Mouse (Mus musculus) forebrain, embryonic 16.5 days (tissue): ENCODE results near the gene Micall1. TPM values are rescaled to one million over a fixed set of nuclear protein-coding genes. Genes with fewer than 3 reads are reported as not detected.

Experiments used
- ATAC-seq: fragments of 200-750 bp; cut with Nextera tagmentation; 2 replicates; pipeline ENCODE4 v1.8.0; 2017; ENCODE audit warnings: mild to moderate bottlenecking, moderate library complexity
- H3K27ac ChIP-seq: fragments of 300-500 bp; sonication (generic); 2 replicates; pipeline ENCODE4 v1.5.1; 2014; ENCODE audit warnings: low read length, control low read depth
- H3K27me3 ChIP-seq: fragments of 300-500 bp; sonication (generic); replicated peaks from 2 replicates; pipeline ENCODE4 v1.6.1; 2014; ENCODE audit warnings: low read length; ENCODE audit not compliant: control insufficient read depth, insufficient read depth
- H3K36me3 ChIP-seq: fragments of 300-500 bp; sonication (generic); 2 replicates; pipeline ENCODE4 v1.6.1; 2014; ENCODE audit not compliant: control insufficient read depth, insufficient read depth
- H3K4me1 ChIP-seq: fragments of 300-500 bp; sonication (generic); replicated peaks from 2 replicates; pipeline ENCODE4 v1.6.1; 2014; ENCODE audit warnings: low read length; ENCODE audit not compliant: control insufficient read depth, insufficient read depth
- H3K4me2 ChIP-seq: fragments of 300-500 bp; sonication (generic); 2 replicates; pipeline ENCODE4 v1.6.1; 2014; ENCODE audit warnings: mild to moderate bottlenecking, low read length, control low read depth
- H3K4me3 ChIP-seq: fragments of 300-500 bp; sonication (generic); replicated peaks from 2 replicates; pipeline ENCODE4 v1.5.1; 2014; ENCODE audit warnings: mild to moderate bottlenecking, low read length, control low read depth
- H3K9ac ChIP-seq: fragments of 300-500 bp; sonication (generic); replicated peaks from 2 replicates; pipeline ENCODE4 v1.6.1; 2014; ENCODE audit warnings: low read depth, low read length, control low read depth
- H3K9me3 ChIP-seq: fragments of 300-500 bp; sonication (generic); 2 replicates; pipeline ENCODE4 v1.6.1; 2016; ENCODE audit warnings: low read length; ENCODE audit not compliant: control insufficient read depth
- whole genome bisulfite sequencing: fragments of 180-500 bp; shearing (Covaris S2); extraction: QIAGEN DNeasy Blood & Tissue Kit; methylation state at CpG from one replicate; pipeline ENCODE4 v1.1.7; 2014; 5-methylcytosine and 5-hydroxymethylcytosine counted together
- polyA plus RNA-seq: library from polyadenylated mRNA; unstranded; fragments of >200 nt; fragmentation: Nextera tagmentation; extraction: Ambion mirVana; gene quantifications from 2 replicates; pipeline ENCODE4 v1.2.1, GENCODE M21; 2015

The Micall1 gene
- polyA plus RNA-seq, 1 experiment from 2014 or later, result 10.0 TPM

DNA sequence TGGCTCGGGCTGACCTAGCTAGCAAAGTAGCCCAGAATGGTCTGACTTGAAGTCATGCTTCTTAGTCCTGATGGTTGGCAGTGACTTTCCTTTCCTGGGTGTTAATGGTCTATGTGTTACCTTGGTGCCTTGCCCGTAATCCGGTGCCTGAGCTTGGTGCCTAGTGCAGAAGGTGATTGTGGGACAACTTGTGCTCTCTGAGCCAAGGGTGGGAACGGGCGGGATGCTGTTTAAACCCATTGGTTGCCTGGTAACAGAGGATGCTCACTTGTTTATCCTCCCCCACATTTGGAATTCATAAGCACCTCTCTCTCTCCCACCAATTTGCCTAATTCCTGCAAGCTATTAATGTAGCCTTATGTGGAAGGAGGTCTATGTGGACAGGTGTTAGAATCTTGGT is 13.2 kb upstream of the Micall1 start:
- no peaks in the 10 kb centered on the region for H3K4me1 ChIP-seq
- H3K9me3 ChIP-seq, result no peaks in the 10 kb centered on the region
- H3K4me3 ChIP-seq, result no peak overlapping the region
- peaks cover 22% of the 10 kb centered on the region for H3K36me3 ChIP-seq
- H3K9ac ChIP-seq, result no peak overlapping the region
- no peak for ATAC-seq
- H3K27me3 ChIP-seq, result no peaks in the 10 kb centered on the region
- H3K27ac ChIP-seq, result no peak overlapping the region
- no peak overlapping the region for H3K4me2 ChIP-seq
- 86% methylated on average over 5 of the region's 5 CpGs for WGBS

DNA sequence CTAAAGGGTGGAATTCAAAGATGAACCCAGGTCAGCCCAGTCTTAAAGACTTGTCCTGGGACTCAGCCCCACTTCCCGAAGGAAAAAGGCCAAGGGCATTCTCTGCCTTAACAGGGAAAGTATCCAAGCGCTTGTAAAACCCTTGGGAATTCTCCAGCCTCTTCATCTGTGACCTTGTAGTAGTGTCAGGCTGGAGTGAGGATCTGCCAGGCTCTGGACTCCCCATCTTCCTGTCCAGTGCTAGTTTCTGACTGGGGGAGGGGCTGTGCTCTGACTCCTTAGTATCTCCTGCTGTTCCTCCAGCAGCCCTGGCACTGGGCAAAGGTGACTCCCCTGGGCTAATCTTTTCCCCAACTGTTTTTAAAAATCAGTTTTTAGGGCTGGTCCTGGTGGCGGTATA is 12.1 kb upstream of the Micall1 start:
- H3K27ac ChIP-seq, result no peak overlapping the region
- ATAC-seq, result no peak
- H3K9ac ChIP-seq, result no peak overlapping the region
- H3K36me3 ChIP-seq, result peaks cover 16% of the 10 kb centered on the region
- WGBS, result 84% methylated on average over 3 of the region's 3 CpGs
- H3K9me3 ChIP-seq, result no peaks in the 10 kb centered on the region
- H3K4me1 ChIP-seq, result no peaks in the 10 kb centered on the region
- no peak overlapping the region for H3K4me2 ChIP-seq
- H3K27me3 ChIP-seq, result no peaks in the 10 kb centered on the region
- H3K4me3 ChIP-seq, result no peak overlapping the region

DNA sequence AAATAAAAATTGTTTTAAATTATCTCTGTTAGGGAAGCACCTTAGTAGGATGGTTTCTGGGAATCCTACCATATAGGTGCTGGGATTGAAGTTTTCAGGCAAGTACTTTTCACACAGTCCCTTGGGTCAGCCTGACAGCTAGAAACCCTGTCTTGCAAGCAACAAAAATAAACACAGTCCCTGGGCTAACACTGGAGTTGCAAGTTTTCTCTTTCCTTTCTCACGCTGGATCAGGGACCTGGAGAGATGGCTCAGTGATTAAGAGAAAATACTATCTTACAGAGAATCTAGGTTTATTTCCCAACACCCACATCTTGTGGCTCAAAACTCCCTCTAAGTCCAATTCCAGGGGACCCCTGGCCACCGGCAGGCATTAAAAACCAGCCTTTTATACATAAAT is 11.6 kb upstream of the Micall1 start:
- Histone ChIP-seq H3K9me3 (no peaks in the 10 kb centered on the region), H3K4me3 (no peak overlapping the region), H3K9ac (no peak overlapping the region), H3K36me3 (peaks cover 14% of the 10 kb centered on the region), H3K27ac (no peak overlapping the region), H3K4me1 (no peaks in the 10 kb centered on the region), H3K4me2 (no peak overlapping the region), H3K27me3 (no peaks in the 10 kb centered on the region)
- ATAC-seq, result no peak
- WGBS, result 51% methylated on average over 2 of the region's 2 CpGs

DNA sequence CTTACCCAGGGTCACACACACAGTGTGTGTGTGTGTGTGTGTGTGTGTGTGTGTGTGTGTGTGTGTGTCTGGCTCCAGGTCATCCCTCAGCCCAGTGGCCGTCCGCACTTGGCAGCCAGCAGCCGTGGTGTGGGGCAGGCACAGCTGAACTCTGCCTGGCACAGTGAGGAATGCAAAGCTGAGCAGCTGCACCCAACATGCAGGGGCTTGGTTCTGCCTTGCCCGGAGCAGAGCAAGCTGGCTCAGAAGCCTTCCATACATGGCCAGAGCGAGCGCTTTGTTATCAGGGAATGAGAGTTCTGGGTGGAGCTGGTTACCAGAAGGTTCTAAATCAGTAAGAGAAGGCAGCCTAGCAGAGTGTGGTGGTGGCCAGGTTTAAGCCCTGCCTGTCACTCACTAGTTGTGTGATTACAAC is 11.1 kb upstream of the Micall1 start:
- Histone ChIP-seq H3K4me1 (no peaks in the 10 kb centered on the region), H3K27me3 (no peaks in the 10 kb centered on the region), H3K4me2 (no peak overlapping the region), H3K9ac (no peak overlapping the region), H3K9me3 (no peaks in the 10 kb centered on the region), H3K27ac (no peak overlapping the region), H3K4me3 (no peak overlapping the region), H3K36me3 (peaks cover 12% of the 10 kb centered on the region)
- WGBS, result 62% methylated on average over 6 of the region's 6 CpGs
- ATAC-seq, result no peak

DNA sequence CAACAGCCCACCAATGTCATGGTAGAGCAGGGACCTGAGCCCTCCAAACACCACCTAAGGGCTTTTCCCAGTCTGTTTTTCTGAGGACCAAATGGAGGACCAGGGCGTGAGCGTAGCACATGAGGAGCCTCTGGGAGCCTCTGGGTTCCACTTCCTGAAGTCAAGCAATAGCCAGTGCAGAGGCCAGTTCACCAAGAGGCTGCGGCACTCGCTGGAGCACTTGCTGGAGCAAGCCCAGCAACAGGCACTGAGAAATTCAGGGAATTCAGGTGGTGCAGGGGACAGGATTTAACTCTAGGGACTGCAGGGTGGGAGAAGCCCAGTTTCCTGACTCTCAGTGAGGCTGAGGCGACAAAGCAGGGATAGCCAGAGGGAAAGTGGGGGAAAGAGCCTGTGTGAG is 10.5 kb upstream of the Micall1 start:
- Histone ChIP-seq H3K4me1 (no peaks in the 10 kb centered on the region), H3K36me3 (peaks cover 12% of the 10 kb centered on the region), H3K4me3 (no peak overlapping the region), H3K9ac (no peak overlapping the region), H3K27ac (no peak overlapping the region), H3K27me3 (no peaks in the 10 kb centered on the region), H3K4me2 (no peak overlapping the region), H3K9me3 (no peaks in the 10 kb centered on the region)
- WGBS, result 78% methylated on average over 5 of the region's 5 CpGs
- no peak for ATAC-seq

DNA sequence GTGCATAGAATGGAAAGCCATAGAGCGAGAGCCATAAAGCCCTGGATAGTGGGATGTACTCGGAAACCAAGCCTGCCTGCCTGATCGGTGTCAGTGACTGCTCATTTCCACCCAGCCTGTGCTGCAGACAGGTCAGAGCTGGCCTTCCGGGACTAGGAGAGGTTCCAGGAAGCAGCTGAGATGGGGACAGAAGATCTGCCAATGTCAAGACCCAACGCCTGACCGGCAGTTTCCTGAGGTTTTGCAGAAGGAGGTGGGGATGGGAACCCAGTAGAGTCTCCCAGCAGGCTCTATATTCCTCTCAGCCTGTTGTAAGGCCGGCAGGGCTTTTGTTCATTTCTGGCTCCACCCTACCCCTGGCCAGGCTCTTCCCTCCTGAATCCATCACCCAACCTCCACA is 9.8 kb upstream of the Micall1 start:
- no peaks in the 10 kb centered on the region for H3K9me3 ChIP-seq
- H3K9ac ChIP-seq, result no peak overlapping the region
- H3K4me1 ChIP-seq, result no peaks in the 10 kb centered on the region
- ATAC-seq, result no peak
- H3K4me3 ChIP-seq, result no peak overlapping the region
- no peak overlapping the region for H3K4me2 ChIP-seq
- H3K27ac ChIP-seq, result no peak overlapping the region
- peaks cover 7% of the 10 kb centered on the region for H3K36me3 ChIP-seq
- WGBS, result 58% methylated on average over 7 of the region's 7 CpGs
- no peaks in the 10 kb centered on the region for H3K27me3 ChIP-seq

DNA sequence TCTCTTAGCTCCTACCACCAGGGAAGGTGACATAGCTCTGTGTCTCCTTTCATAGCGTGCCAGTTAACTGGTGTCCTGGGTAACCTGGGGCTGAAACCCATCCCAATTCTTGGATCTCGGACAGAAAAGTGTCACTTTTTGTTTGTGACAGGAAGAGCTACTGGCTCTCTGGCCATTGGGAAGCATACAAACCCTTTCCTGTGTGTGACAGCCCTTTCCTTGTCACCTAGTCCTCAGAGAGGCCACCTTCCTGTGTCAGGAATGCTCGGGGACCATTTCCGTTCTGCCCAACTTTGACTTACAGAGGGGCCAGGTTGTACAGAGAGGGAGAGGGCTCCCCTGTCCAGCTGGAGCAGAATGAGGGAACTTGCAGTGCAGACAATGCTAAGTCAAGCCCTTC is 9.2 kb upstream of the Micall1 start:
- Histone ChIP-seq H3K27me3 (no peaks in the 10 kb centered on the region), H3K4me3 (no peak overlapping the region), H3K27ac (no peak overlapping the region), H3K36me3 (peaks cover 3% of the 10 kb centered on the region; the same call in 1 of the 2 replicates), H3K4me1 (no peaks in the 10 kb centered on the region), H3K9ac (no peak overlapping the region), H3K9me3 (no peaks in the 10 kb centered on the region), H3K4me2 (no peak overlapping the region)
- 66% methylated on average over 4 of the region's 4 CpGs for WGBS
- no peak for ATAC-seq

DNA sequence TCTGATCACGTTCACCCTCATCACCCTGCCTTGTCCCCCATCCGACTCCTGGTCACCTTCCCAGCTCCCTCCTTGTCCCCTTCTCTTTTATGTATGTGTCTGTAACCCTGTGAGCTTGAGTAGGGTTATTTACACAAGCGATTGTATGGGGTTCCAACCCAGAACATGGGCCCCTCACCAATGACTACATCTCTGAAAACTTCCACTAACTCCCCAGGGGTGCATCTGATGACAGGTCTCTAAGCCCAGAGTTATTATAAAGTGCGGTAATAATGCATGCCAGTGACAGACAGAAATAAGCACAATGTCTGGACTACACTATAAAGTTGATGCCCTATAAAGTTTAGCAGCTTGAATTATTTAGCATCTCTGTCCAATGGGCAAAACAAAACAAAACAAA is 8.3 kb upstream of the Micall1 start:
- no peak overlapping the region for H3K4me2 ChIP-seq
- no peak overlapping the region for H3K27ac ChIP-seq
- H3K4me3 ChIP-seq, result no peak overlapping the region
- H3K9ac ChIP-seq, result no peak overlapping the region
- no peaks in the 10 kb centered on the region for H3K27me3 ChIP-seq
- no peak for ATAC-seq
- 85% methylated on average over 4 of the region's 4 CpGs for WGBS
- H3K36me3 ChIP-seq, result peaks cover 3% of the 10 kb centered on the region; the same call in 1 of the 2 replicates
- H3K4me1 ChIP-seq, result no peaks in the 10 kb centered on the region
- no peaks in the 10 kb centered on the region for H3K9me3 ChIP-seq

DNA sequence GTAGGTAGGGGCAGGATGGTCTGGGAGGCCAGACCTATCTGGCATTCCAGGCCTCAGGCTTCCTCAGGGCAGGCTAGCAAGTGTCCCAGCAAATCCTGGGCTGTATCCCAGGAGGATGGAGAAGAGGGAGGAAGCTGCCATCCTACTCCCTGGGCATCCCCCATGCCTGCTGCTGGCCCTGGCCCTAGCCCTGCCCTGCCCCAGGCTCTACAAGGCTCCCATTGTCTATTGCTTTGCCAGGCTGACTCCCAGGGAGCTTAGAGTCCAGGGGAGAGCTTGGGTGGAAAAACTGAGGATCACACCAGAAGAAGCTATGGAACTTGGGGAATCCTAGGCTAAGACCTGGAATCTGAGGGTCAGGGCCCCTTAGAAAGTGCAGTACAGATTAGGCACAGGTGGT is 7.2 kb upstream of the Micall1 start:
- no peak for ATAC-seq
- H3K9ac ChIP-seq, result no peak overlapping the region

DNA sequence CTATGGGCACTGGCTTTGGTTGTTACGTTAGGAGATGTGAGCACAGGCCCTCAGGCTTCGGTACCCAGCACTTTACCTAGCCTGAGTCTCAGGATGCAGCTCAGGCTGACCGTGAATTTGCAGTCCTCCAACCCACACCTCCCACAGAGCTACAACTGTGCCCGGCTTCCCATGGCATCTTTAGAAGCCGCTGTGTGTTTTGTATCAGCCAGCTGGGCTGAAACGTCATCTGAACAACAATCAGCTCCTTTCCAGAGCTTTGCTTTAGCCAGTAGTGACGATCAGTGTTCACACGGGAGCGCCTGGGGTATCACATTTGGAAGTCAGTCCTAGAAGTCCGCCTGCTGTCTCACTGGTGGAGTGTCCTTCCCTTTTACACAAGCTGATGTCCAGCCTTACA is 5.4 kb upstream of the Micall1 start:
- Histone ChIP-seq H3K4me1 (0 out of 2 replicates have a peak, but pooled peaks cover 2% of the 10 kb centered on the region), H3K27me3 (no peaks in the 10 kb centered on the region), H3K4me3 (no peak overlapping the region), H3K9me3 (no peaks in the 10 kb centered on the region), H3K4me2 (no peak overlapping the region), H3K9ac (no peak overlapping the region), H3K27ac (no peak overlapping the region), H3K36me3 (no peaks in the 10 kb centered on the region)
- WGBS, result 61% methylated on average over 10 of the region's 10 CpGs
- no peak for ATAC-seq

More for the DNA sequence above, 7.2 kb upstream of the Micall1 start:
- H3K36me3 ChIP-seq, result no peaks in the 10 kb centered on the region
- no peak overlapping the region for H3K4me2 ChIP-seq
- H3K27ac ChIP-seq, result no peak overlapping the region
- H3K27me3 ChIP-seq, result no peaks in the 10 kb centered on the region
- H3K4me1 ChIP-seq, result no peaks in the 10 kb centered on the region
- no peak overlapping the region for H3K4me3 ChIP-seq
- H3K9me3 ChIP-seq, result no peaks in the 10 kb centered on the region
